Mouse (Mus musculus) forebrain, embryonic 12.5 days (tissue): ENCODE measurements around the gene Pdp2. TPM values are rescaled to one million over a fixed set of nuclear protein-coding genes. Genes with fewer than 3 reads are reported as not detected.
A peak's percentile ranks its signal among the peaks of the same experiment; 100 is the strongest.

ENCODE experiments used
- ATAC-seq: fragments of 200-750 bp; cut with Nextera tagmentation; 2 replicates; pipeline ENCODE4 v1.8.0; 2017; ENCODE audit warnings: moderate TSS enrichment; ENCODE audit not compliant: low FRiP score
- H3K27ac ChIP-seq: fragments of 300-500 bp; sonication (generic); 2 replicates; pipeline ENCODE4 v1.5.1; 2016; ENCODE audit warnings: mild to moderate bottlenecking
- H3K27me3 ChIP-seq: fragments of 300-500 bp; sonication (generic); 2 replicates; pipeline ENCODE4 v1.6.1; 2016; ENCODE audit warnings: mild to moderate bottlenecking
- H3K36me3 ChIP-seq: fragments of 300-500 bp; sonication (generic); replicated peaks from 2 replicates; pipeline ENCODE4 v1.6.1; 2016; ENCODE audit warnings: mild to moderate bottlenecking
- H3K4me1 ChIP-seq: fragments of 300-500 bp; sonication (generic); 2 replicates; pipeline ENCODE4 v1.6.1; 2016
- H3K4me2 ChIP-seq: fragments of 300-500 bp; sonication (generic); 2 replicates; pipeline ENCODE4 v1.6.1; 2016; ENCODE audit warnings: mild to moderate bottlenecking, moderate library complexity
- H3K4me3 ChIP-seq: fragments of 300-500 bp; sonication (generic); replicated peaks from 2 replicates; pipeline ENCODE4 v1.5.1; 2016; ENCODE audit warnings: mild to moderate bottlenecking
- H3K9ac ChIP-seq: fragments of 300-500 bp; sonication (generic); 2 replicates; pipeline ENCODE4 v1.6.1; 2016; ENCODE audit warnings: mild to moderate bottlenecking
- H3K9me3 ChIP-seq: fragments of 300-500 bp; sonication (generic); 2 replicates; pipeline ENCODE4 v1.6.1; 2016
- WGBS: fragments of 180-500 bp; shearing (Covaris S2); methylation state at CpG from one replicate; pipeline ENCODE4 v1.1.7; 2016; 5-methylcytosine and 5-hydroxymethylcytosine counted together
- polyA plus RNA-seq: library from polyadenylated mRNA; unstranded; fragments of >200 nt; fragmentation: Nextera tagmentation; extraction: Ambion mirVana; gene quantifications from 2 replicates; pipeline ENCODE4 v1.2.1, GENCODE M21; 2016

Pdp2 gene
- polyA plus RNA-seq, 1 experiment from 2014 or later = 14.2 TPM

DNA sequence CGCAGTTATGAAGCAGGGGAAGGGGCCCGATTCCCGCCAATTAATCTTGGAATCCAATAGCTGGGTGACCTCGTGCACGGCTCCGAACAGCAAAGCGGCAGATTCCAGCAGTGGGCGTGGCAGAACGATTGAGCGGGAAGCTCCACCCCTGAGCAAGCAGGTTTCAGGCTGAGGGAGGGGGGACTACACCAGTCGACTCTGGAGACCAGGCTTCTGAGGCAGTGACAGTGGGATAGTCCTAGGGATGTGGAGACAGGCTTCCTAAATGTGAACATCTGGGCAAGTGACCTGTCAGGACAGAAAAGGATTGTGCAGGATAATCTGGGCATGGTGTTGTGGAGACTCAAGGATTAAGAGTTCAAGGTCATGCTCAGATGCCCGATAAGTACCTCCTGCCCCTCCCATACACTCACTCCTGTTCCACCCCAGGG, 10.7 kb downstream of the Pdp2 start:
- Histone ChIP-seq H3K27ac (no peak overlapping the region), H3K9me3 (no peaks in the 10 kb centered on the region), H3K4me2 (peak overlapping the region; percentile 49), H3K4me1 (peaks cover 14% of the 10 kb centered on the region), H3K4me3 (peak overlapping the region; percentile 16; the same call in 1 of the 2 replicates), H3K36me3 (no peaks in the 10 kb centered on the region; the same call in 1 of the 2 replicates), H3K9ac (no peak overlapping the region), H3K27me3 (peaks cover 14% of the 10 kb centered on the region; the same call in 1 of the 2 replicates)
- under 1% methylated on average over 12 of the region's 12 CpGs for WGBS
- peak; percentile 39; the same call in 1 of the 2 replicates for ATAC-seq

DNA sequence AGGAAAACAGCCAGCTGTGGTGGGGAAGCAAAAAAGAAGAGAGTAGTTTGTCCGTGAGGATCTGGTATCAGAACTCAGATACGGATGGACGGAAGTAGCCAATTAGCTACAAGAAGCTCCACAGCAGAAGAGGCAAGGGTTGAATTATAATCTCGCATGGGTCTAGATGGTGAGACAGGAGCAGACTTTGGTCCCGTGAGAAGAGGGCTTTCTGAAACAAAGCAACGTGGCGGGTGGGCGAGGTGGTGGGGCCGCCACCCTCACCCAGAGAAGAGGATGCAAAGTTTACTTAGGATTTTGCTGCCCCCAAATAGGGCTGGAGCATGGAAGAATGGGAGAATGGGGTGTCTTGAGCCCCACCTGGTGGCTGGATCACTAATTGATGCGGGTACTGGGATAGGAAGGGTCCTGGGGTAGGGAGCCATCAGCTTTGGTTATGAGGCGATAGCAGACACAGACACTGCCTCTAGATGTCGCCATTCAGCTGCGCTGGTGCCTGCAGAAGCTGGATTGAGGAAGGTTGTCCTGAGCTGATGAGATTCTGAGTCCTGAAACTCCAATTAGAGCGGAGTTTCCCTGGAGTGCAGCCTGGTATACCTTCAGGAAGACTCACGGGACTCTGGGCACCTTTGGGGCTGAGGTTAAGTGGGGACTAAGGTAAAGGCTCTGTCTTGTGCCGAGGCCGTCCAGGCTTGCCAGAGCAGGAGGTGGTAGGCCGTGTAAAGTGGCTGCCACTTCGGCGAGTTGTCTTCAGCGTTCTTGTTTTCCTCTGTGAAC, 11.4 kb downstream of the Pdp2 start:
- Histone ChIP-seq H3K27ac (no peak overlapping the region), H3K4me1 (peaks cover 14% of the 10 kb centered on the region), H3K4me2 (peak overlapping the region; percentile 49), H3K27me3 (peaks cover 14% of the 10 kb centered on the region; the same call in 1 of the 2 replicates), H3K4me3 (peak overlapping the region; percentile 16), H3K9ac (no peak overlapping the region), H3K36me3 (no peaks in the 10 kb centered on the region), H3K9me3 (no peaks in the 10 kb centered on the region)
- peak; percentile 92 for ATAC-seq
- WGBS = 21% methylated on average over 21 of the region's 21 CpGs

GRCm38 (mm10) chr8:104603245-104603593, 12.0 kb downstream of the Pdp2 start:
- Histone ChIP-seq H3K4me2 (no peak overlapping the region), H3K27ac (no peak overlapping the region), H3K36me3 (no peaks in the 10 kb centered on the region), H3K9ac (no peak overlapping the region), H3K4me3 (no peak overlapping the region), H3K4me1 (peaks cover 14% of the 10 kb centered on the region), H3K27me3 (peaks cover 14% of the 10 kb centered on the region; the same call in 1 of the 2 replicates), H3K9me3 (no peaks in the 10 kb centered on the region)
- ATAC-seq = no peak
- 67% methylated on average over 4 of the region's 4 CpGs for WGBS

GRCm38 (mm10) chr8:104606329-104606728, 15.1 kb downstream of the Pdp2 start:
- Histone ChIP-seq H3K4me1 (peaks cover 14% of the 10 kb centered on the region), H3K4me2 (no peak overlapping the region), H3K36me3 (no peaks in the 10 kb centered on the region), H3K9ac (no peak overlapping the region), H3K9me3 (no peaks in the 10 kb centered on the region), H3K27me3 (peaks cover 16% of the 10 kb centered on the region), H3K27ac (no peak overlapping the region), H3K4me3 (no peak overlapping the region)
- WGBS = 49% methylated on average over 6 of the region's 6 CpGs
- ATAC-seq = no peak

- WGBS = 75% methylated on average over 2 of the region's 2 CpGs
- Histone ChIP-seq H3K4me3 (no peak overlapping the region), H3K27ac (no peak overlapping the region), H3K9ac (no peak overlapping the region), H3K36me3 (no peaks in the 10 kb centered on the region), H3K4me1 (0 out of 2 replicates have a peak, but pooled peaks cover 3% of the 10 kb centered on the region), H3K9me3 (no peaks in the 10 kb centered on the region), H3K4me2 (no peak overlapping the region), H3K27me3 (peaks cover 5% of the 10 kb centered on the region; the same call in 1 of the 2 replicates)
- no peak for ATAC-seq
Measured at GRCm38 (mm10) chr8:104607944-104608343, 16.7 kb downstream of the Pdp2 start.

DNA sequence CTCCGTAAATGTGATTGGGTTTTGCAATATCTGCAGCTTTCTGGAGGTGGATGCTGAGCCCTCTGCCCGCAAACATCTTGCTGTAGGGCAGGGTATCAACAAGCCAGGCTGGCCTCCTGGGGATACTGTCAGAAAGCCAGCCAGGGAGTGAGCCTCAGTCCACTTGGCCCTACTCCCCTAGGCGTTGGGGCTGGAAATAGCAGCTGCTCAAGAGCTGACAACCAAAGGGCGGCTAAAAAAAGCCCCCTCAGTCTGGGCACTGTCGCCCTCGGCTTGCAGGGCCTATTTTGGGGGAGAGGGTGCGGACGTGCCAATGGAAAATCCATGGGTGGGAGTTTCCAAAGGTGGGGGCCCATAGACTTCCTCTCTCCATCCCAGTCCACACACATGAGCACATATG, 18.0 kb downstream of the Pdp2 start:
- ATAC-seq = no peak
- no peaks in the 10 kb centered on the region for H3K9me3 ChIP-seq
- 79% methylated on average over 8 of the region's 8 CpGs for WGBS

GRCm38 (mm10) chr8:104610185-104610766, 19.0 kb downstream of the Pdp2 start:
- ATAC-seq = no peak
- no peaks in the 10 kb centered on the region for H3K4me1 ChIP-seq
- 82% methylated on average over 12 of the region's 12 CpGs for WGBS
- H3K27me3 ChIP-seq = peaks cover 5% of the 10 kb centered on the region; the same call in 1 of the 2 replicates
- no peak overlapping the region for H3K4me2 ChIP-seq
- no peaks in the 10 kb centered on the region for H3K36me3 ChIP-seq
- no peak overlapping the region for H3K9ac ChIP-seq
- H3K9me3 ChIP-seq = no peaks in the 10 kb centered on the region
- no peak overlapping the region for H3K27ac ChIP-seq
- no peak overlapping the region for H3K4me3 ChIP-seq

More for the DNA sequence above, 18.0 kb downstream of the Pdp2 start:
- Histone ChIP-seq H3K27ac (no peak overlapping the region), H3K4me2 (no peak overlapping the region), H3K27me3 (peaks cover 5% of the 10 kb centered on the region; the same call in 1 of the 2 replicates), H3K36me3 (no peaks in the 10 kb centered on the region), H3K9ac (no peak overlapping the region), H3K4me1 (no peaks in the 10 kb centered on the region), H3K4me3 (no peak overlapping the region)

- no peak overlapping the region for H3K4me2 ChIP-seq
Measured at GRCm38 (mm10) chr8:104611613-104612012, 20.4 kb downstream of the Pdp2 start.

GRCm38 (mm10) chr8:104613119-104613518, 21.9 kb downstream of the Pdp2 start:
- no peak overlapping the region for H3K9ac ChIP-seq
- H3K27ac ChIP-seq = no peak overlapping the region
- no peaks in the 10 kb centered on the region for H3K9me3 ChIP-seq
- peaks cover 5% of the 10 kb centered on the region; the same call in 1 of the 2 replicates for H3K27me3 ChIP-seq
- H3K36me3 ChIP-seq = no peaks in the 10 kb centered on the region
- ATAC-seq = no peak
- WGBS = 86% methylated on average over 4 of the region's 4 CpGs
- no peak overlapping the region for H3K4me2 ChIP-seq
- H3K4me1 ChIP-seq = no peaks in the 10 kb centered on the region
- no peak overlapping the region for H3K4me3 ChIP-seq

More at GRCm38 (mm10) chr8:104611613-104612012, 20.4 kb downstream of the Pdp2 start:
- Histone ChIP-seq H3K27me3 (peaks cover 5% of the 10 kb centered on the region; the same call in 1 of the 2 replicates), H3K9me3 (no peaks in the 10 kb centered on the region), H3K4me3 (no peak overlapping the region), H3K9ac (no peak overlapping the region), H3K27ac (no peak overlapping the region), H3K4me1 (no peaks in the 10 kb centered on the region), H3K36me3 (no peaks in the 10 kb centered on the region)
- 82% methylated on average over 4 of the region's 4 CpGs for WGBS
- ATAC-seq = no peak

DNA sequence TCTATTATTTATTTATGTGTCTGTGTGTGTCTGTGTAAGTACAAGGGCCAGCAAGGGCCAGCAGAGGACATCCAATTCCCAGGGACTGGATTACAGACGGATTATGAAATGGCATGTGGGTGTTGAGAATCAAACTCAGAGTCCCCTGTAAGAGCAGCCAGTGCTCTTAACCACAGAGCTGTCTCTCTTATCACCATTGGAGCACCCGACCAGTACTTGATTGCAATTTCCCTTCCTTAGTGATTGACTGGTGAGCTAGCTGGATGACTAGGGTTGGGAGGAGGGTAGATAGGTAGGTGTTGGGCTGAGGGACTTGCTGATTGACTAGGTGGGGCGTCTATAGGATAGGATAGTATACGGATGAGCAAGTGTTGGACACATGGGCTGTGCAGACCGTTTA, 29.5 kb downstream of the Pdp2 start:
- 80% methylated on average over 5 of the region's 5 CpGs for WGBS
- Histone ChIP-seq H3K27ac (no peak overlapping the region), H3K36me3 (no peaks in the 10 kb centered on the region), H3K4me3 (no peak overlapping the region), H3K27me3 (no peaks in the 10 kb centered on the region), H3K4me1 (no peaks in the 10 kb centered on the region), H3K9me3 (0 out of 2 replicates have a peak, but pooled peaks cover 2% of the 10 kb centered on the region), H3K4me2 (no peak overlapping the region), H3K9ac (no peak overlapping the region)
- ATAC-seq = no peak

DNA sequence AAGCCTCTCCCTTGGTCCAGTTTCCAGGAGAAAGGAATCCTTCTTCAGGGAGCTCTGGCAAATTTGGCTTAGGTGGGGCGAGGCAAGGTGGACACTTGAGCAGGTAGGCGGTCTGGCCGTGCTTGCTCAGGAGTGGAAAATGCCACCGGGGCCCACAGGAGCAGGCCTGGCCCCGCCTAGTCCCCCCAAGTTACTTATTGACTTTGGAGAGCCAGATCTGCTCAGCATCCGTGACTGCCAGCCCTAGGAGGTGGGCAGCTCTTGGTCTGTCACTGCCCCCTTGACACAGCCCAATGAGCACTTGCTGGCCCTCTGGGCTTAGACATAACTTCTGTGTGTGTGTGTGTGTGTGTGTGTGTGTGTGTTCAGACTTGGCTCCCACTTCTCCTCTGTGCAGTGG, 32.9 kb downstream of the Pdp2 start, which contains the start of gene Cdh16:
Gene Cdh16, minus strand, starts transcription at position 236 of the 400 bp plus-strand sequence.
- Histone ChIP-seq H3K4me1 (no peaks in the 10 kb centered on the region), H3K27me3 (peaks cover 8% of the 10 kb centered on the region), H3K4me3 (no peak within 1 kb of the TSS), H3K9me3 (0 out of 2 replicates have a peak, but pooled peaks cover 2% of the 10 kb centered on the region), H3K9ac (no peak within 1 kb of the TSS), H3K27ac (no peak within 1 kb of the TSS), H3K36me3 (no peaks in the 10 kb centered on the region), H3K4me2 (no peak within 1 kb of the TSS)
- no peak for ATAC-seq
- 74% methylated on average over 6 of the region's 6 CpGs for WGBS

DNA sequence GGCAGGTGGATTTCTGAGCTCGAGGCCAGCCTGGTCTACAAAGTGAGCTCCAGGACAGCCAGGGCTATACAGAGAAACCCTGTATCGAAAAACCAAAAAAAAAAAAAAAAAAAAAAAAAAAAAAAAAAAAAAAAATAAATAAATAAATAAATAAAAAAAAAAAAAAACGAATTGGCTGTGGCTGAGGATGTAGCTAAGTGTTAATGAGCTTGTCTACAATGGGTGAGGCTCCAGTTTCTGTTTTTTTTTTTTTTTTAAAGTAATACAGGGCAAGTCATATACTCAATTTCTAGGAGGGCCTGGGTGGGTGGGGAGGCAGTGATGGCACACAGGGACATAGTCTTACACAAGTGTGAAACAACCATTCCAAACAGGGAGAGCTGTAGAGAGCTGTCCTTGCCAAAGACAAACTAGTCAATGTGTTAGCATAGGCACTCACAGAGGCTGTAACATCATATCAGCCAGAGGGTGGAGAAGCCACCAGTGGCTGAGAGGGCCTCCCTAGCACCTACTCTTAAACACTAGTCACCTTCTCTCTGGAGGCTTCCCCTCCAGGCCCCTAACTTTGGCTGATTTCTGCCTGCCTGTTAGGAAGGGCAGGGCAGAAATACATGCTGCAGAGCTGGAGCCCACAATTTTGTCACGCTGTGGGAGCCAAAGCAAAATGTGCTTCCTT, 36.0 kb downstream of the Pdp2 start:
- Histone ChIP-seq H3K4me2 (no peak overlapping the region), H3K36me3 (no peaks in the 10 kb centered on the region), H3K27ac (no peak overlapping the region), H3K9ac (no peak overlapping the region), H3K9me3 (no peaks in the 10 kb centered on the region), H3K27me3 (peaks cover 38% of the 10 kb centered on the region), H3K4me3 (no peak overlapping the region), H3K4me1 (peaks cover 14% of the 10 kb centered on the region)
- no peak for ATAC-seq
- WGBS = 64% methylated on average over 4 of the region's 4 CpGs
